Mouse (Mus musculus) layer of hippocampus, adult 8-10 months (tissue): ENCODE measurements around the gene Olfr154. TPM values are rescaled to one million over a fixed set of nuclear protein-coding genes. Genes with fewer than 3 reads are reported as not detected.
"Not testable (repeated sequence)": the region's sequence is repeated elsewhere in the genome, so short reads cannot be mapped to it uniquely, and the experiment has no call there.

Experiments used
- DNase-seq, 2 experiments: peaks; one replicate each; pipeline ENCODE4 v3.0.0; 2022; ENCODE audit warnings: low spot score in 2 of 2
- total RNA-seq, 4 experiments: library from RNA; stranded (reverse); gene quantifications; 2 replicates each; pipeline ENCODE4 v1.2.4; 2022

The Olfr154 gene
- not detected for total RNA-seq

DNA sequence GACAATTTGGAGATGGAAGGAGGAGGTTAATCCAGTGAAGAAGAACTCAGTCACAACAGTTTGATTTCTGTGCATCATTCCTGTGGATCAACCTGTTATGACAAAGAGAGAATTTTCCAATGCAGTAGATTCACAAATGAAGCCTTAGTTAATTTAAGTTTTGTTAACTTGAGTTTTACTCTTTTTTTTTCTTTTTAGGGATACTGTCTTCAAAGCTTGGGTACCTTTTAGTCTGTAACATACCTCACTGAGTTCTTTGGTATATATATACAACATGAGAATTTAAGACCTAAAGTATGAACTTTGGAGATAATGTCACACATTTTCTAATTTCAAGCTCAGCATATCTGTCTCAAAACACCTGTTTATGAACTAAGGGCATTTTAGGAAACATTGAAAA is at the start of gene Olfr154:
TSS of gene Olfr154 (minus strand) at position 101 of the 400 bp plus-strand sequence.
- not testable (repeated sequence) for DNase-seq

DNA sequence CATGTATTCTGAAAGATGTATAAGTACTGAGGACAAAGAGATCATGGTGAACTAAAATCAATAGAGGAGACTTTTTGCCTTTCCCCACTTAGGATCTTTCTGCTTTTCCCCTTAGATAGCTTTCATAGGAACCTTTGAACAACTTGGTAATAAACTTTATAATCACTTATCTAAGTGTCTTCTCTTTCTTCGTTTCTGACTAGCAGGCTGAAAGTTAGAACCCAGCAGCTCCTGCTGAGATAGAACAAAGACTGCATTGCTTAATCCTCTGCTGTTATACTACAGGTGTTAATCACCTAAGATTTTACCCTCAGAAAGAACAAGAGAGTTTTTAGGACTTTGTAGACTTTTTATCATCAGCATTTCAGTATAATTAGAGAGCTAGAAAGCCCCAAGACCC is 46.9 kb upstream of the Olfr154 start:
- no peak for DNase-seq

DNA sequence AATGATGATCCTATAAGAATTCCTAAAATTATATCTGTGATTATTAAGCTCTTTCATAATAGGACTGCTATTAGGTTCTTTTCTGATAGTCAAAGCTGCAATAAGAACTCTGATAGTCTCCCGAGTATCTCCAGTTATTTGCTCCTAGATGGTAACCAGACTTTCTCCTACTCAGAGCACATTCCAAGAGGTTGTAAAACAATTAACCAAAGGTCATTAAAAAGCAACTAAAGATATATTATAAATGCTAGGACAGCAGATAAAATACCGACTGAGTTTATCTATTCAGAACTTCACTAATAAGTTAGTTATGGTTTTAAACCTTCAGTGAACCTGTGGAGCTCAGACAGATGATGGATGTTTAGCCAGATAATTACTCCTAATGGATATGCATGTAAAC is 46.4 kb upstream of the Olfr154 start:
- DNase-seq = not testable (repeated sequence)

DNA sequence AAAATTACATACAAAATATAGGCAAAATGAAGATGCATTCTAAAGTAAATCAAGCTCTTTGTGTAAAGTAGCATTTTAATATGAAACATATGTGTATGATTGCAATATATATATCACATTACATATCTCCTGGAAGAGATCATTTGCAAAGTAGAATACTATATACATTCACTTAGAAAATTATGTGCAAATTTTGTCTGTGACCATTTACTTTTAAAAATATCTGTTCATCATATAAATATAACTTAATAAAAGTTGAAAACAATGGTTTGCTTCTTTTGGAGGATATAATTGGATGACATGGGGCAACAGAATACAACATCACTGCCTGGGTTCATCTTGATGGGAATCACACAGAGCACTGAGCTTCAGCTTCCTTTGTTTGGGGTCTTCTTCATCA is 24.9 kb upstream of the Olfr154 start, which contains the start of gene Olfr1008:
TSS of gene Olfr1008 (plus strand) at position 301 of the 400 bp plus-strand sequence.
- DNase-seq = no peak

DNA sequence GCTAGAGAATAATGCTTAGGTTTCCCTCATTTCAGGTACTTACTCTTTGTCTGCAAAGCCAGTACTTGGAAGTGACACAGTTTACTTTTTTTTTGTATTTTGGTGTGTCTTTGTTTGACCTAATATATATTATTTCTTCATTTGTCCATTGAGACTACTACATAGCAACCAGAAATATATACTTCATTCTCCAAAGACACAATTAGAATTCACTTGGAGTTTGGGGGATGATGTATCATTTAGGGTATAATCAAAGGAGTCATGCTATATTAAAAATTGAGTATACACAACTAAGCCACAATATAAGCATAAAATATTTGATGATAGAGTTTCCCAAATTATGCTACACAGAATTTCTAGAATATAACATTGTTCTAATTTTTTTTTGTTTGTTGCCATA is 14.4 kb upstream of the Olfr154 start, which contains the start of gene Olfr1006:
TSS of gene Olfr1006 (minus strand) at position 101 of the 400 bp plus-strand sequence.
- no peak for DNase-seq

DNA sequence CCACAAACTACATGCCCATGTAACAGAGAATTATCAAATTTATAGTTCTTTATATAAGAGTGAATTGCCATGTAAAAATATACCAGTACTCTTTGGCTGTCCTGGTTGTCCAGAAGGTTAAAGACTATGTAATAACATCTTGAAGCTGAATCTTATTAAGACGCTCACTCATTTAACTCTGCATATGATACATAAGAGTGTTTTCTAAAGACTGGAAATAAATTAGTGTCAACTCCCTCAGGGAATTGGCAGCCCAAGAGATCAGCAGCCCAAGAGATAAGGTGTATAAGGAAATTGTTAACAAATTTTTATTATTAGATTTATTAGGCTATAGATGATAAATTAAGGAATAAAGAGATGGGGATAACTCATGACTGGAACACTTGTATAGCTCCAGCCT is 13.7 kb downstream of the Olfr154 start, which contains the start of gene Olfr1002:
TSS of gene Olfr1002 (minus strand) at position 101 of the 400 bp plus-strand sequence.
- DNase-seq = no peak

Other genes with a start within 250 kb of the Olfr154 start
- not detected for gene Olfr993, start 249.6 kb downstream of the Olfr154 start, total RNA-seq
- not detected for gene Olfr994, start 228.0 kb downstream of the Olfr154 start, total RNA-seq
- gene Olfr995, start 220.8 kb downstream of the Olfr154 start, total RNA-seq = not detected
- under 1 TPM; 0.18 to 0.73 (median 0.27) TPM for gene 4833423E24Rik, start 145.4 kb downstream of the Olfr154 start, total RNA-seq
- gene Olfr996, start 85.2 kb downstream of the Olfr154 start, total RNA-seq = not detected
- gene Olfr998, start 75.5 kb downstream of the Olfr154 start, total RNA-seq = not detected
- not detected for gene Olfr1000, start 52.6 kb downstream of the Olfr154 start, total RNA-seq
- not detected for gene Olfr1002, start 13.8 kb downstream of the Olfr154 start, total RNA-seq
- not detected for gene Olfr1006, start 14.3 kb upstream of the Olfr154 start, total RNA-seq
- not detected for gene Olfr1008, start 25.0 kb upstream of the Olfr154 start, total RNA-seq
- not detected for gene Olfr1009, start 51.0 kb upstream of the Olfr154 start, total RNA-seq
- gene Olfr1012, start 98.3 kb upstream of the Olfr154 start, total RNA-seq = not detected
- not detected for gene Olfr1013, start 102.6 kb upstream of the Olfr154 start, total RNA-seq
- gene Olfr1014, start 108.3 kb upstream of the Olfr154 start, total RNA-seq = not detected
- gene Olfr1015, start 117.6 kb upstream of the Olfr154 start, total RNA-seq = not detected
- gene Olfr1016, start 138.1 kb upstream of the Olfr154 start, total RNA-seq = not detected
- not detected for gene Olfr1018, start 154.0 kb upstream of the Olfr154 start, total RNA-seq
- not detected for gene Olfr1019, start 181.0 kb upstream of the Olfr154 start, total RNA-seq
- not detected for gene Olfr1020, start 182.6 kb upstream of the Olfr154 start, total RNA-seq
- gene Olfr1022, start 204.1 kb upstream of the Olfr154 start, total RNA-seq = not detected
- gene Olfr1023, start 221.2 kb upstream of the Olfr154 start, total RNA-seq = not detected
- gene Olfr1024, start 240.6 kb upstream of the Olfr154 start, total RNA-seq = not detected